ENCODE assay signal across 40 mouse cellular contexts in the genomic region with DNA sequence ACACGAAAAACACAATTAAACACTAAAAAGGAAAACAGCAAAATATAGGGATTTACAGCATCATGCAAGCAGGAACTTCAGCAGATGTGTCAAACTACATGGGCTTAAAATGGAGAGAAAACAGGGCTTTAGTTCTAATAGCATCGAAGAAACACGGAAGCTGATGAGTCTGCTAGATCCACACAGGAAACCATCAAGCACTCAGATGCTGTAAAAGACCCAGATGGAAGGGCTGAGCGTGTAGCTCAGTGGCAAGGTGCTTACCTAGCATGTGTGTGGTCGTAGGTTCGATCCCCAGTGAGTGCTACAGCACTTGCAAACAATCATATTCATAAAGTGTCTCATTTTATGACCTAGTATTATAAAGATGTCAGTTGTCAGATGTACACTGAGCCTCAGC. TPM values are rescaled to one million over a fixed set of nuclear protein-coding genes. Genes with fewer than 3 reads are reported as not detected.
"Had no signal": no experiment of that assay in that cellular context is flagged by ENCODE, and none has a peak within 500 bp of the region (broad histone marks: within the 10 kb centered on the region; RNA-seq: fewer than 3 reads in every experiment).

No protein-coding gene starts in this region.

- ATAC-seq: hindbrain, embryonic 16.5 days; inflammation-experienced regulatory T-cells, adult 6 months; intestine, embryonic 15.5 days; intestine, postnatal 0 days had no signal

- H3K27me3 ChIP-seq: intestine, embryonic 15.5 days had no signal

- H3K27ac ChIP-seq: gastrocnemius, adult 2 months; heart, embryonic 10.5 days; hindbrain, embryonic 10.5 days; hindbrain, embryonic 12.5 days; hindbrain, embryonic 14.5 days; intestine, embryonic 15.5 days; layer of hippocampus, adult 2 months; limb, embryonic 12.5 days; liver, embryonic 15.5 days had no signal

- H3K4me2 ChIP-seq: heart, embryonic 12.5 days; hindbrain, embryonic 12.5 days; hindbrain, embryonic 14.5 days; intestine, embryonic 15.5 days; limb, embryonic 12.5 days; liver, embryonic 11.5 days; liver, embryonic 15.5 days had no signal

- H3K9ac ChIP-seq: heart, embryonic 12.5 days; hindbrain, embryonic 12.5 days; hindbrain, embryonic 14.5 days; intestine, embryonic 15.5 days; limb, embryonic 12.5 days; liver, embryonic 15.5 days had no signal

- DNase-seq: gastrocnemius, adult 2 months; gastrocnemius, postnatal 10 days; gastrocnemius, postnatal 25 days; heart, adult 18-20 months; heart, postnatal 10 days; heart, postnatal 4 days; kidney, adult 18-20 months; kidney, adult 8-10 months; kidney, postnatal 10 days; kidney, postnatal 25 days; kidney, postnatal 4 days; layer of hippocampus, adult 9-11 months; layer of hippocampus, postnatal 36 days; left cerebral cortex, postnatal 4 days; liver had no signal

- H3K4me3 ChIP-seq: gastrocnemius, adult 2 months; heart, embryonic 10.5 days; heart, embryonic 12.5 days; hindbrain, embryonic 10.5 days; hindbrain, embryonic 12.5 days; intestine, embryonic 15.5 days; layer of hippocampus, adult 2 months; limb, embryonic 12.5 days; liver, embryonic 15.5 days had no signal

- H3K4me1 ChIP-seq: hindbrain, embryonic 10.5 days; hindbrain, embryonic 12.5 days; intestine, embryonic 15.5 days; limb, embryonic 12.5 days had no signal

- H3K9me3 ChIP-seq: heart, embryonic 10.5 days; heart, embryonic 12.5 days; hindbrain, embryonic 10.5 days; hindbrain, embryonic 12.5 days; intestine, embryonic 15.5 days; limb, embryonic 12.5 days; liver, embryonic 15.5 days had no signal

RNA-seq across cellular contexts. Expression of a gene that starts 10.3 kb away (rescaled TPM):
- total RNA-seq: gastrocnemius, adult 2 months; gastrocnemius, postnatal 10 days; gastrocnemius, postnatal 25 days; gastrocnemius, postnatal 4 days; granulocyte monocyte progenitor cell, adult 5-6 weeks; heart, adult 18-20 months; heart, adult 8-10 months; heart, postnatal 10 days; heart, postnatal 25 days; heart, postnatal 4 days had no signal
- polyA plus RNA-seq: heart, embryonic 12.5 days; heart, embryonic 14.5 days; heart, embryonic 16.5 days; hindbrain, embryonic 10.5 days; hindbrain, embryonic 12.5 days; inflammation-experienced regulatory T-cells, adult 6 months; limb, embryonic 12.5 days had no signal

RNA-seq across cellular contexts. Expression of a gene that starts 17.9 kb away (rescaled TPM):
- total RNA-seq: gastrocnemius, adult 2 months; gastrocnemius, postnatal 10 days; gastrocnemius, postnatal 25 days; gastrocnemius, postnatal 4 days; granulocyte monocyte progenitor cell, adult 5-6 weeks; heart, adult 18-20 months; heart, adult 8-10 months; heart, postnatal 10 days; heart, postnatal 25 days; heart, postnatal 4 days; layer of hippocampus, adult 2 months; layer of hippocampus, postnatal 14 days; layer of hippocampus, postnatal 36 days; left cerebral cortex, adult 18-20 months; left cerebral cortex, postnatal 10 days; left cerebral cortex, postnatal 25 days; left cerebral cortex, postnatal 4 days had no signal
- polyA plus RNA-seq: heart, embryonic 10.5 days; heart, embryonic 12.5 days; heart, embryonic 14.5 days; hindbrain, embryonic 10.5 days; hindbrain, embryonic 12.5 days; hindbrain, embryonic 14.5 days; hindbrain, embryonic 16.5 days; inflammation-experienced regulatory T-cells, adult 6 months; intestine, postnatal 0 days; kidney, embryonic 16.5 days; limb, embryonic 12.5 days; limb, embryonic 14.5 days; liver, embryonic 15.5 days had no signal
